Mouse (Mus musculus): Measurements from ENCODE around the gene Ranbp17. TPM values are rescaled to one million over a fixed set of nuclear protein-coding genes. Genes with fewer than 3 reads are reported as not detected.

The Ranbp17 gene
- polyA plus RNA-seq, 1 experiment: 6.7 TPM

DNA sequence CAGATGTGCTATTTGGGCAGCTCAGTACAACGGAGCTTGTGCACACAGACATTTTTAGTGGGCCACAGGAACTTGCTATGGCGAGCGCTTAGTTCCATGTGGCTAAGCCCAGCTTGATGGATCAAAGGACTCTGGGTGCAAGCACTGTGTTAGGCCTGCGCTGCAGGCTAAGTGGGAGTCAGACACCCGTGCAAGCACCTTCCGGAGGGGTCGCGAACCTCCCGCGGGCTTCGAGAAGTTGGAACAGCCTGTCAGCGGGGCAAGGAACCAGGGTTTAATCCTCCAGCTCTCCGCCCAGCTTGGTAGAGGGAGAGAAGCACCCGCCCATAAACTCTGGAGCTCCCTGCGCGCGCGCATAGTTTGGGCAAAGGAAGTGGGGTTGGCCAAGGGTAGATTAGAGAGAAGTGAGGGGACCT is 332.8 kb downstream of the Ranbp17 start:
- no peak for TF ChIP-seq CTCF (IDR thresholded peaks at IDR 0.05; ENCODE audit: borderline replicate concordance, insufficient read depth, low read length)
- no peak for TF ChIP-seq POLR2A (IDR thresholded peaks at IDR 0.05; ENCODE audit: low read depth, low read length)
- Histone ChIP-seq H3K4me1 (ENCODE audit: control insufficient read depth, insufficient read depth, low read length) (no peaks in the 10 kb centered on the region), H3K27ac (ENCODE audit: insufficient read depth, low read length) (no peak overlapping the region), H3K4me3 (ENCODE audit: insufficient read depth, low read length) (no peak overlapping the region)

DNA sequence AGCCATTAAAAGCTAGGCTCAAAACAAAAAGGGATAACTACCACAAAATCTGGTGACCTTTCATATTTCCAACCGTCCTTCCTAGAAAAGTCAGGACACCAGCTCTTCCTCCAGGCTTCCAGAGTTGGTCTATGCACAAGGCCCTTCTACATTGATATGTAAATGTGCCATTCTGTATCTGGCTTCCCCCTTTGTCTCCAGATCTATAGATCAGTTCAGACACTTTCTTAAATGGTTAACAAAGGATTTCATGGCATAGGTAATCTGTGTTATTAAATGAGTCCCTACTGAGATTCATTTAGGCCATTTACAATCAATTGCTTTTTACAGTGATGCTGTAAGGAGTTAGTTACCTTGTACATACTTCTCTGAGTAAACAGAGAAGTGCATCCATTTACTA is 333.7 kb downstream of the Ranbp17 start:
- H3K27ac ChIP-seq (ENCODE audit: insufficient read depth, low read length): no peak overlapping the region
- H3K4me1 ChIP-seq (ENCODE audit: control insufficient read depth, insufficient read depth, low read length): no peaks in the 10 kb centered on the region
- no peak for TF ChIP-seq POLR2A (IDR thresholded peaks at IDR 0.05; ENCODE audit: low read depth, low read length)
- no peak overlapping the region for H3K4me3 ChIP-seq (ENCODE audit: insufficient read depth, low read length)

DNA sequence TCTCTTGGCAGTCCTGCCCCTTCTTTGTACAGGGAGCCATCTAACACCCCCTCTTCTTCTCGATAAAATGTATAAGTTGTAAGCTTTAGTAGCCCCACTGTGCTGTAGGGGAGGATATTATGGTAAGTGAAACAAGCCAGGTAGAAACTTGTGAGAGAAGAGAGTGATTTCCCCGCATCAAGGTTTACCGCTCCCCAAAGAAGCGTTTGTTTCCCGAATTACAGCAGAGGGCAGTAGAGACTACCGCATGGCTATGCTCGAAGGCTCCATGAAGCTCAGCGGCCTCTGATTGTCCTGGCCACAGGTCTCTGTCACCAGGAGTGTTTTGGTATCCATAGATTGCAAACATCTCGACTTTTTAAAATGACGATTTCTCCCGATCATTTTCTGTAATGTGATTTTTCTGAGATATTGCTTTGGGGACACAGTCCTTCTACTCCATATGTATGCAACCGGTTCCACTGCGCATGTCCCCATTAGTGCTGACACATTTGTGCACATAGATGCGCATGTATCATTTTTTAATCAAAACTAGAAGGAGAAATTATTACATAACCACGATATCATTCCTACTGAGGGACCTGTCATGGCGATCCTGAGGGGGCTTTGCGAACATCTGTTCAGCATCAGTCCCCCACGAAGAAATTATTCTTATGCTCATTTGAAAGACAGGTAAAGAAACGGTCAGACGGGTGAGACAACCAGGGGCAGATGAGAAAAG is 336.9 kb downstream of the Ranbp17 start:
- no peaks in the 10 kb centered on the region for H3K4me1 ChIP-seq (ENCODE audit: control insufficient read depth, insufficient read depth, low read length)
- no peak overlapping the region for H3K4me3 ChIP-seq (ENCODE audit: insufficient read depth, low read length)
- TF ChIP-seq CTCF (IDR thresholded peaks at IDR 0.05; ENCODE audit: borderline replicate concordance, insufficient read depth, low read length) (peak; percentile 68), POLR2A (IDR thresholded peaks at IDR 0.05; ENCODE audit: low read depth, low read length) (no peak)
- no peak overlapping the region for H3K27ac ChIP-seq (ENCODE audit: insufficient read depth, low read length)

DNA sequence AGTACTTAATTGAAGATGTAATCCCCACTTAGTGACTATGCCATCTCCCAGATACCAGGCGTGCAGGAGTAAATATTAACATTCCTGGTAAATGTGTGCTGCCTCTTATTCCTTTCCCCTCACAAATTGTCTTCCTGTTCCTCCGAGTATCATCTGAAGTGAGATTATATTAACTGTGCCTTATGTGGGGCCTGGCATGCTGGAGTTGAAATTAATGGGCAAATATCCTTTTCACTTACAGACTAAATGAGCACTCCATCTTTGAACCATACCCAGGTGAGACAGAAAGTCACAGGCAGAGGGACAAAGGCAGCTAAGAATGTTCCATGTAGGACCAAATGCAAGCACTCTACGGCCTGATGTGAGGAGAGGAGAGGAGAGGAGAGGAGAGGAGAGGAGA is 337.8 kb downstream of the Ranbp17 start:
- Histone ChIP-seq H3K4me3 (ENCODE audit: insufficient read depth, low read length) (no peak overlapping the region), H3K4me1 (ENCODE audit: control insufficient read depth, insufficient read depth, low read length) (no peaks in the 10 kb centered on the region), H3K27ac (ENCODE audit: insufficient read depth, low read length) (no peak overlapping the region)
- TF ChIP-seq CTCF (IDR thresholded peaks at IDR 0.05; ENCODE audit: borderline replicate concordance, insufficient read depth, low read length): no peak
- TF ChIP-seq POLR2A (IDR thresholded peaks at IDR 0.05; ENCODE audit: low read depth, low read length): no peak

DNA sequence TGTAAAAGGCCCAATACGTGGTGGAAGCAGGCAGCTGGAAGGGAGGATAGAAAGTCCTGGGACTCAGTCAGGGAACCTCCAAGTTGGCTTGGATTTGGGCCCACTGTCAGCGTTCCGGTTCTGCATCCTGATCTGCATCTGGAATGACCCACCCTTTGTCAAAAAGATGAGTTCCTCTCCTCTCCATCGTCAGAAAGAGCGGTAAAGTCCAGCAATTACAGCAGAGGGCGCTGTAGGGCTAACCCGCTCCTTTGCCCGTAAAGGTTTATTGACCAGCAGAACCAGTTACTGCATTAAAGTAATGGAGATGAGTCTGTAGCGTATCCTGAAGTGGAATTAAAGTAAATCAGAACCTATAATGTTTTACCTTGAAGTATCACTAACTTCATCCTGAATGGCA is 343.1 kb downstream of the Ranbp17 start:
- TF ChIP-seq POLR2A (IDR thresholded peaks at IDR 0.05; ENCODE audit: low read depth, low read length) (no peak), CTCF (IDR thresholded peaks at IDR 0.05; ENCODE audit: borderline replicate concordance, insufficient read depth, low read length) (peak; percentile 55; the same call in 1 of the 2 replicates)
- H3K4me1 ChIP-seq (ENCODE audit: control insufficient read depth, insufficient read depth, low read length): no peaks in the 10 kb centered on the region
- no peak overlapping the region for H3K27ac ChIP-seq (ENCODE audit: insufficient read depth, low read length)
- H3K4me3 ChIP-seq (ENCODE audit: insufficient read depth, low read length): no peak overlapping the region

GRCm38 (mm10) chr11:33162998-33163506 is 350.5 kb downstream of the Ranbp17 start, which contains the start of gene Npm1:
Gene Npm1 (minus strand): TSS chr11:33163206.
- TF ChIP-seq POLR2A (IDR thresholded peaks at IDR 0.05; ENCODE audit: low read depth, low read length): peak; percentile 99
- TF ChIP-seq CTCF (IDR thresholded peaks at IDR 0.05; ENCODE audit: borderline replicate concordance, insufficient read depth, low read length): no peak
- peak within 1 kb of the TSS; percentile 71 for H3K4me3 ChIP-seq (ENCODE audit: insufficient read depth, low read length)
- H3K4me1 ChIP-seq (ENCODE audit: control insufficient read depth, insufficient read depth, low read length): no peaks in the 10 kb centered on the region
- H3K27ac ChIP-seq (ENCODE audit: insufficient read depth, low read length): peak within 1 kb of the TSS; percentile 48

- TF ChIP-seq CTCF (IDR thresholded peaks at IDR 0.05; ENCODE audit: borderline replicate concordance, insufficient read depth, low read length): no peak
- TF ChIP-seq POLR2A (IDR thresholded peaks at IDR 0.05; ENCODE audit: low read depth, low read length): no peak; the same call in 1 of the 2 replicates
- Histone ChIP-seq H3K27ac (ENCODE audit: insufficient read depth, low read length) (peak overlapping the region; percentile 13), H3K4me3 (ENCODE audit: insufficient read depth, low read length) (peak overlapping the region; percentile 71), H3K4me1 (ENCODE audit: control insufficient read depth, insufficient read depth, low read length) (no peaks in the 10 kb centered on the region)
Observed at GRCm38 (mm10) chr11:33162211-33162997, 351.1 kb downstream of the Ranbp17 start.

Other genes with a start within 250 kb of the Ranbp17 start
- gene Gm12117, start 237.0 kb downstream of the Ranbp17 start, polyA plus RNA-seq (2011; ENCODE audit: insufficient read length, low read depth, missing spikeins): 1.6 TPM in 1 of 2 replicates, not detected in the other
- not detected in 2 replicates for gene Gabrp, start 65.2 kb upstream of the Ranbp17 start, polyA plus RNA-seq (2011; ENCODE audit: insufficient read length, low read depth, missing spikeins)
- gene D130052B06Rik, start 85.6 kb upstream of the Ranbp17 start, polyA plus RNA-seq (2011; ENCODE audit: insufficient read length, low read depth, missing spikeins): not detected in 2 replicates